Mouse (Mus musculus) heart, embryonic 13.5 days (tissue): ENCODE results near the gene Ntrk3. TPM values are rescaled to one million over a fixed set of nuclear protein-coding genes. Genes with fewer than 3 reads are reported as not detected.

Experiments used
- ATAC-seq: fragments of 200-750 bp; cut with Nextera tagmentation; 2 replicates; pipeline ENCODE4 v1.8.0; 2017; ENCODE audit warnings: moderate TSS enrichment; ENCODE audit not compliant: insufficient number of reproducible peaks, low FRiP score, low TSS enrichment; ENCODE audit errors: extremely low read depth
- H3K27ac ChIP-seq: fragments of 300-500 bp; sonication (generic); replicated peaks from 2 replicates; pipeline ENCODE4 v1.5.1; 2015; ENCODE audit warnings: moderate library complexity, mild to moderate bottlenecking, inconsistent platforms
- H3K27me3 ChIP-seq: fragments of 300-500 bp; sonication (generic); replicated peaks from 2 replicates; pipeline ENCODE4 v1.6.1; 2015; ENCODE audit warnings: mild to moderate bottlenecking, inconsistent platforms
- H3K36me3 ChIP-seq: fragments of 300-500 bp; sonication (generic); 2 replicates; pipeline ENCODE4 v1.6.1; 2015; ENCODE audit warnings: mild to moderate bottlenecking, inconsistent platforms
- H3K4me1 ChIP-seq: fragments of 300-500 bp; sonication (generic); 2 replicates; pipeline ENCODE4 v1.6.1; 2015; ENCODE audit warnings: inconsistent platforms
- H3K4me2 ChIP-seq: fragments of 300-500 bp; sonication (generic); 2 replicates; pipeline ENCODE4 v1.6.1; 2015; ENCODE audit warnings: inconsistent platforms, mild to moderate bottlenecking, moderate library complexity
- H3K4me3 ChIP-seq: fragments of 300-500 bp; sonication (generic); 2 replicates; pipeline ENCODE4 v1.5.1; 2015; ENCODE audit warnings: moderate library complexity, mild to moderate bottlenecking, inconsistent platforms
- H3K9ac ChIP-seq: fragments of 300-500 bp; sonication (generic); 2 replicates; pipeline ENCODE4 v1.6.1; 2015; ENCODE audit warnings: inconsistent platforms, mild to moderate bottlenecking, moderate library complexity
- H3K9me3 ChIP-seq: fragments of 300-500 bp; sonication (generic); 2 replicates; pipeline ENCODE4 v1.6.1; 2016; ENCODE audit warnings: inconsistent platforms
- WGBS: fragments of 180-500 bp; shearing (Covaris S2); methylation state at CpG from one replicate; pipeline ENCODE4 v1.1.7; 2015; ENCODE audit warnings: mixed read lengths; 5-methylcytosine and 5-hydroxymethylcytosine counted together
- polyA plus RNA-seq: library from polyadenylated mRNA; unstranded; fragments of >200 nt; fragmentation: Nextera tagmentation; extraction: Ambion mirVana; gene quantifications from 2 replicates; pipeline ENCODE4 v1.2.1, GENCODE M21; 2015

Gene Ntrk3
- polyA plus RNA-seq, 1 experiment from 2014 or later = 1.1 TPM

DNA sequence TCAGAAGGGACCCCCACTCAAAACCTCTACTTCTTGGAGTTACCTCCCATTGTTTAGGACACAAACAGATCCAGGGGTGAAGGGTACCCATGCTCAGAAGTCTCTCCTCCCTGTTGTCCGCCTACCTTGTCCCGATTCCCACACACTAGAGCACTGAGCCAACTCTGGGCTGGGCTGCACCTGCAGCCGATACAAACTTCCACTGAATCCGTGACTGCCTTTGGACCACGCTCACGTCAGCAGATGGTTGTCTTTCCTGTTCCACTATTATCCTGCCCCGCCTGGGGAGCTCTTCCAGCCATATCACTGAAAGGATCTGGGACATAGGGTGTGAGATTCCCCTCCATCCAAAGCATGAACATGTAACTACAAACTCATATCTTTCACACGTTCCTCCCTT lies 188.4 kb downstream of the Ntrk3 start:
- H3K4me3 ChIP-seq = no peak overlapping the region
- no peaks in the 10 kb centered on the region for H3K9me3 ChIP-seq
- 76% methylated on average over 8 of the region's 8 CpGs for WGBS
- no peaks in the 10 kb centered on the region for H3K36me3 ChIP-seq
- H3K9ac ChIP-seq = no peak overlapping the region
- no peaks in the 10 kb centered on the region for H3K4me1 ChIP-seq
- ATAC-seq = no peak
- H3K27ac ChIP-seq = no peak overlapping the region
- H3K27me3 ChIP-seq = no peaks in the 10 kb centered on the region
- no peak overlapping the region for H3K4me2 ChIP-seq

- Histone ChIP-seq H3K4me3 (no peak overlapping the region), H3K36me3 (no peaks in the 10 kb centered on the region), H3K9me3 (no peaks in the 10 kb centered on the region), H3K27me3 (no peaks in the 10 kb centered on the region), H3K9ac (no peak overlapping the region), H3K4me2 (no peak overlapping the region), H3K4me1 (no peaks in the 10 kb centered on the region), H3K27ac (no peak overlapping the region)
- ATAC-seq = no peak
- WGBS = 72% methylated on average over 5 of the region's 5 CpGs
Measured at GRCm38 (mm10) chr7:78548721-78549120, 189.1 kb downstream of the Ntrk3 start.

DNA sequence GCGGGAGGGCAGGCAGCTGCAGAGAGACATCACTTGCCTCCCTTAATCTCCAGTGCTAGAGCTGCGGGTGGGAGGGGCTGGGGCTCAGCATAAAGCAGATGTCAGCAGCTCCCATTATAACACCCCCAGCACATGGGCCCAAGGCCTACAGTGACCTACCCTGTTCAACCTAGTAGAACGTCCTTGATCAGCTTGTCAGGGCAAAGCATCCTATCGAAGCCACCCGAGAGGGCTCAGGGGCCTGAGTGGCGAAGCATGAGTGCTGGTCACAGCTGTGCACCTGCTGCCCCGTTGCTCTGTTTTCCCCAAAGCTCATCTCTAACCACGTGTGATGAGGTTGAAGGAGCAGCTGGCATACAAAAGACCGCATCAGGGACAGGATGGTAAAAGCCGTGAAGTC lies 191.3 kb downstream of the Ntrk3 start:
- WGBS = 60% methylated on average over 10 of the region's 10 CpGs
- no peak for ATAC-seq
- H3K4me1 ChIP-seq = no peaks in the 10 kb centered on the region

GRCm38 (mm10) chr7:78542468-78542867 lies 195.3 kb downstream of the Ntrk3 start:
- 58% methylated on average over 4 of the region's 4 CpGs for WGBS
- Histone ChIP-seq H3K4me3 (no peak overlapping the region), H3K9me3 (no peaks in the 10 kb centered on the region), H3K27me3 (no peaks in the 10 kb centered on the region), H3K9ac (no peak overlapping the region), H3K36me3 (no peaks in the 10 kb centered on the region), H3K4me2 (no peak overlapping the region), H3K27ac (no peak overlapping the region), H3K4me1 (no peaks in the 10 kb centered on the region)
- ATAC-seq = no peak

More for the DNA sequence above, 191.3 kb downstream of the Ntrk3 start:
- Histone ChIP-seq H3K27ac (no peak overlapping the region), H3K4me2 (no peak overlapping the region), H3K27me3 (no peaks in the 10 kb centered on the region), H3K36me3 (no peaks in the 10 kb centered on the region), H3K4me3 (no peak overlapping the region), H3K9me3 (no peaks in the 10 kb centered on the region), H3K9ac (no peak overlapping the region)

DNA sequence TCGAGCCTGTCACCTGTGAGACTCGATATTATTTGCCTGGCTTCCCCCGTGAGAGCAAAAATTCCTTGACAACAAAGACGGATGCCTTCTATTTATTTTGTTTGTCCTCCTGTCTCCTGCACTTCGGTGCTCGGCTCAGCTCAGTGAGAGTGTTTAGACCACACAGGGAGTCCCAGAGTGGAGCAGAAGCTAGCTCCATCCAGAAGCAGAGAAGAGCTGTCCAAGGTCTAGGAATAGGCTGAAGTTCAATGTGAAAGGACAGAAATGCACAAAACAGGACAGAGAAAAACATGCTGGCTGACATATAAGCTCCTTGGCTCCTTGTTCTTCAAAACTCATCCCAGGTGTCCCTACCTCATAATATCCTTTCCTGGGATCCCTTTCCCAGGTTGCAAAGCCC lies 207.5 kb downstream of the Ntrk3 start:
- H3K27me3 ChIP-seq = no peaks in the 10 kb centered on the region
- no peak overlapping the region for H3K4me2 ChIP-seq
- WGBS = 42% methylated on average over 6 of the region's 6 CpGs
- H3K9me3 ChIP-seq = no peaks in the 10 kb centered on the region
- ATAC-seq = no peak
- H3K36me3 ChIP-seq = no peaks in the 10 kb centered on the region
- no peaks in the 10 kb centered on the region for H3K4me1 ChIP-seq
- no peak overlapping the region for H3K9ac ChIP-seq
- no peak overlapping the region for H3K4me3 ChIP-seq
- H3K27ac ChIP-seq = no peak overlapping the region

GRCm38 (mm10) chr7:78528008-78528407 lies 209.8 kb downstream of the Ntrk3 start:
- ATAC-seq = no peak
- no peak overlapping the region for H3K4me2 ChIP-seq
- no peaks in the 10 kb centered on the region for H3K4me1 ChIP-seq
- H3K9me3 ChIP-seq = no peaks in the 10 kb centered on the region
- H3K27me3 ChIP-seq = no peaks in the 10 kb centered on the region
- H3K4me3 ChIP-seq = no peak overlapping the region
- H3K9ac ChIP-seq = no peak overlapping the region
- WGBS = 82% methylated on average over 3 of the region's 3 CpGs
- no peak overlapping the region for H3K27ac ChIP-seq
- no peaks in the 10 kb centered on the region for H3K36me3 ChIP-seq

GRCm38 (mm10) chr7:78527564-78527963 lies 210.2 kb downstream of the Ntrk3 start:
- Histone ChIP-seq H3K9me3 (no peaks in the 10 kb centered on the region), H3K4me1 (no peaks in the 10 kb centered on the region), H3K27ac (no peak overlapping the region), H3K4me3 (no peak overlapping the region), H3K36me3 (no peaks in the 10 kb centered on the region), H3K27me3 (no peaks in the 10 kb centered on the region), H3K4me2 (no peak overlapping the region), H3K9ac (no peak overlapping the region)
- WGBS = 58% methylated on average over 4 of the region's 4 CpGs
- ATAC-seq = no peak

DNA sequence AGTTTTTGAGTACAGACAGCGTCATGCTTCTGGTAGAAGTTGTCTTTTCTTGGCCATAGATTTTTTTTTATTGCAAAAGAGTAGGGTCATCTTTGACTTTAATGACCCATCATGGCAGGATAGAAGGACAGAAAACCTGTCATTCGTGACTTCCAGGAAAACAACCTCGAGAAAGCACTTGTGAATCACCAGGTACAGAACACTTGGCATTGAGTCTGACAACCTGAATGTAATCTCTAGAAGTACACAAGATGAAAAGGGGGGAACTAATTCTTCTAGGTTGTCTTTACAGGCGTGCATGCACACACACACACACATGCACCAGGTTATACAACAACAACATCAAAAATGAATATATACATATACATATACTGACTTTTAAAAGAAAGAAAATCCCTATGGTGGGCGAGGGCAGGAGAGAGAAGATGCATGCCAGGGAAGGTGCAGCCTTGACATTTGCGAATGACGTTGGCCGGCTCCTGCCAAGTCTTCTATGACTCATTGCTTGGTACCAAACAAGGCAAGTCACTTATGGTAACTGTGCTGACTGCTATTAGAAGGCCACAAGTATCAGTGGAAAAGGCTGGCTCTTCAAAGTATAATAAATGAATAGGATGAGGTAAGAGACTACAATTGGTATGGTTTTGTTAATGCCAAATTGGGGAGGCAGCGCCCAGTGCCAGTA lies 217.4 kb downstream of the Ntrk3 start:
- no peak overlapping the region for H3K4me2 ChIP-seq
- no peaks in the 10 kb centered on the region for H3K27me3 ChIP-seq
- no peaks in the 10 kb centered on the region for H3K9me3 ChIP-seq
- H3K9ac ChIP-seq = no peak overlapping the region
- H3K4me3 ChIP-seq = no peak overlapping the region
- no peak for ATAC-seq
- H3K27ac ChIP-seq = no peak overlapping the region
- 73% methylated on average over 9 of the region's 9 CpGs for WGBS
- no peaks in the 10 kb centered on the region for H3K4me1 ChIP-seq
- H3K36me3 ChIP-seq = no peaks in the 10 kb centered on the region

GRCm38 (mm10) chr7:78519689-78520088 lies 218.1 kb downstream of the Ntrk3 start:
- no peak for ATAC-seq
- Histone ChIP-seq H3K4me1 (no peaks in the 10 kb centered on the region), H3K27me3 (no peaks in the 10 kb centered on the region), H3K27ac (no peak overlapping the region), H3K9ac (no peak overlapping the region), H3K4me2 (no peak overlapping the region), H3K36me3 (no peaks in the 10 kb centered on the region), H3K9me3 (no peaks in the 10 kb centered on the region), H3K4me3 (no peak overlapping the region)
- 80% methylated on average over 3 of the region's 3 CpGs for WGBS

DNA sequence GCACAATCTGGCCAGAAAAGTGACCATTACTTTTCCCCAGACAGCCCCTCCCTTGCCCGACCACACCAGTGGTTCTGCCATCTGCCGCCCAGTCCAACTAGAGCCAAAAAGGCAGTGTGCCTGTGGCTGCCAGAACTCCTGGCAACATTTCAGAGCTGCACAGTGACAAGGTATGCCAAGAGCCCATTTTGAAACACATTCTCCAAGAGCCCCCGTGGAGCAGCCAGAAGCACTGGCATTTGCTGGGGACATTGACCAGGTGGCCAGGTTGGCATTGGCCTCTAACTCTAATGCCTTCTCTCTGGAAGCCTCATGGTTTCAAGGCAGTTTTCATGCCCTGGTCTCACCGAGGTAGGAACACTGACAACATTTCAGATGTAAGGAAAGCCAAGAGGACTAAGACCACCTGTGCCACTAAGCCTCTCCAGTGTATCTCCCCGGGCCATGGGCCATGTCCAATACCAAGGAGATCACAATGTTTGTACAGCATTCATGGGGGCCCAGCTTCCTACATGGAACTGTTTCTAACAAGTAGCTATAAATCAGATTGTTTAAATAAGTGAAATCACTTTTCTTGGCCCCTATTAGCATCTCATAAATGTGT lies 218.9 kb downstream of the Ntrk3 start:
- no peak overlapping the region for H3K27ac ChIP-seq
- no peaks in the 10 kb centered on the region for H3K27me3 ChIP-seq
- 69% methylated on average over 5 of the region's 5 CpGs for WGBS
- no peaks in the 10 kb centered on the region for H3K9me3 ChIP-seq
- no peak overlapping the region for H3K4me3 ChIP-seq
- H3K36me3 ChIP-seq = no peaks in the 10 kb centered on the region
- no peaks in the 10 kb centered on the region for H3K4me1 ChIP-seq
- no peak overlapping the region for H3K4me2 ChIP-seq
- ATAC-seq = no peak
- H3K9ac ChIP-seq = no peak overlapping the region

DNA sequence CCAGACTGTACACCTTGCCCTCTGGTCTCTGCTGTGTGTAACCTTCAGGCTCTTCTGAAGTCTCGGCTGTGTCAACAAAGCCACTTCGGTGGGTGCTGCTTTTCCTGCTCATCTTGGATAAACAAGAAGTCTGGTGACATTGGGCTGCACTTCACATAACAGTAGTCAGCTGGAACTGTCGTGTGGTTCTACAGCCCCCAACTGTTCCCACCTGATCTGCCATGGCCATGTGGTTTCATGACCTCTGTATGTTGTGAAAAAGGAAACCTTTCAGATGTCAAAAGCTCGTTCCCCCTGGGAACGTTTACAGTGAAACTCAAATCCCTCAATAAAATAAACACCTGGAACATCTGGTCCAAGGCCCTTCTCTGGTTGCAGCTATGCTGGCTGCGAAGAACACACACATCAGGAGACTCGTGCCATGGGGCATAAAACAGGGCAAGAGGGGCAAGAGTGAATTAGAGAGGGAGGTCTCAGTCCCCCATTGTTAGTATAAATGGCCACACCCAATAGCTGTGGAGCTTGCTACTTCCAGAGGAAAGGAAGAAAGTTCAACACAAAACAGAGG lies 222.7 kb downstream of the Ntrk3 start:
- ATAC-seq = no peak
- H3K27ac ChIP-seq = no peak overlapping the region
- H3K9ac ChIP-seq = no peak overlapping the region
- H3K36me3 ChIP-seq = no peaks in the 10 kb centered on the region
- 55% methylated on average over 7 of the region's 7 CpGs for WGBS
- H3K9me3 ChIP-seq = no peaks in the 10 kb centered on the region
- no peak overlapping the region for H3K4me3 ChIP-seq
- no peaks in the 10 kb centered on the region for H3K27me3 ChIP-seq
- H3K4me1 ChIP-seq = no peaks in the 10 kb centered on the region
- no peak overlapping the region for H3K4me2 ChIP-seq
